Mouse (Mus musculus): ENCODE results near the gene Npsr1. TPM values are rescaled to one million over a fixed set of nuclear protein-coding genes. Genes with fewer than 3 reads are reported as not detected.

Gene Npsr1
- polyA plus RNA-seq, 1 experiment from 2014 or later, result not detected

- Histone ChIP-seq H3K27me3 (ENCODE audit: control insufficient read depth, insufficient read depth, low read depth, low read length) (no peaks in the 10 kb centered on the region), H3K4me3 (ENCODE audit: low read depth, low read length) (no peak overlapping the region), H3K9ac (ENCODE audit: low read depth, low read length) (no peak overlapping the region), H3K4me2 (ENCODE audit: low read depth, low read length) (no peak overlapping the region), H3K36me3 (ENCODE audit: control insufficient read depth, insufficient read depth) (no peaks in the 10 kb centered on the region), H3K4me1 (ENCODE audit: control insufficient read depth, low read depth, low read length) (no peaks in the 10 kb centered on the region), H3K27ac (ENCODE audit: low read length) (no peak overlapping the region), H3K9me3 (replicated peaks; ENCODE audit: control insufficient read depth, low read length) (no peaks in the 10 kb centered on the region)
- no peak for ATAC-seq (ENCODE audit: low read depth)
These were observed 38.6 kb downstream of the Npsr1 start for GRCm38 (mm10) chr9:24136354-24136753.

DNA sequence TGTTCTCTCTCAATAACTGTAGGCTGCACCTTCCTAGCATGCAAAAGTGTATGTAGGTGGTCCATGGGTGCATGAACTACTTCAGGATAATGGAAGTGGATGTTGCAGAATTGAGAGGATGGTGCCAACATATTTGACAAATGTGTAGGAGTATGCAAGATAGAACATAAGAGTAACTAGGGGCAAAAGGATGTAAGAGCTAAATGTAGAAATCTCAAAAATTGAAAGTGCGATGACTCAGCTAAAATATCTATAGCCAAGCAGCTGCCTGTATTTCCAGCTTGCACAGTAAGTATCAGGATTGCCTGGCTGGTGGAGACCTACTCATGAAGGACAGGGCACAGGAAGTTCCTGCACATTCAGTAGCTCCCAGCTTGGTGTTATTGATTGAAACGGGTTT, 46.5 kb downstream of the Npsr1 start:
- H3K9me3 ChIP-seq (replicated peaks; ENCODE audit: control insufficient read depth, low read length), result no peaks in the 10 kb centered on the region
- H3K4me1 ChIP-seq (ENCODE audit: control insufficient read depth, low read depth, low read length), result no peaks in the 10 kb centered on the region
- H3K36me3 ChIP-seq (ENCODE audit: control insufficient read depth, insufficient read depth), result no peaks in the 10 kb centered on the region
- H3K27ac ChIP-seq (ENCODE audit: low read length), result no peak overlapping the region
- no peak overlapping the region for H3K4me3 ChIP-seq (ENCODE audit: low read depth, low read length)
- WGBS (ENCODE audit: insufficient replicate concordance), result 52% methylated on average over 2 of the region's 2 CpGs
- no peak overlapping the region for H3K9ac ChIP-seq (ENCODE audit: low read depth, low read length)
- ATAC-seq (ENCODE audit: low read depth), result no peak
- no peak overlapping the region for H3K4me2 ChIP-seq (ENCODE audit: low read depth, low read length)
- no peaks in the 10 kb centered on the region for H3K27me3 ChIP-seq (ENCODE audit: control insufficient read depth, insufficient read depth, low read depth, low read length)

GRCm38 (mm10) chr9:24157208-24157607, 59.4 kb downstream of the Npsr1 start:
- ATAC-seq (ENCODE audit: low read depth), result no peak
- 39% methylated on average over 1 of the region's 1 CpGs for WGBS (ENCODE audit: insufficient replicate concordance)
- Histone ChIP-seq H3K4me1 (ENCODE audit: control insufficient read depth, low read depth, low read length) (no peaks in the 10 kb centered on the region), H3K4me3 (ENCODE audit: low read depth, low read length) (no peak overlapping the region), H3K27ac (ENCODE audit: low read length) (no peak overlapping the region), H3K4me2 (ENCODE audit: low read depth, low read length) (no peak overlapping the region), H3K9ac (ENCODE audit: low read depth, low read length) (no peak overlapping the region), H3K27me3 (ENCODE audit: control insufficient read depth, insufficient read depth, low read depth, low read length) (no peaks in the 10 kb centered on the region), H3K36me3 (ENCODE audit: control insufficient read depth, insufficient read depth) (no peaks in the 10 kb centered on the region), H3K9me3 (replicated peaks; ENCODE audit: control insufficient read depth, low read length) (no peaks in the 10 kb centered on the region)

GRCm38 (mm10) chr9:24160409-24160808, 62.6 kb downstream of the Npsr1 start:
- no peaks in the 10 kb centered on the region for H3K36me3 ChIP-seq (ENCODE audit: control insufficient read depth, insufficient read depth)
- WGBS (ENCODE audit: insufficient replicate concordance), result 33% methylated on average over 1 of the region's 1 CpGs
- ATAC-seq (ENCODE audit: low read depth), result no peak

DNA sequence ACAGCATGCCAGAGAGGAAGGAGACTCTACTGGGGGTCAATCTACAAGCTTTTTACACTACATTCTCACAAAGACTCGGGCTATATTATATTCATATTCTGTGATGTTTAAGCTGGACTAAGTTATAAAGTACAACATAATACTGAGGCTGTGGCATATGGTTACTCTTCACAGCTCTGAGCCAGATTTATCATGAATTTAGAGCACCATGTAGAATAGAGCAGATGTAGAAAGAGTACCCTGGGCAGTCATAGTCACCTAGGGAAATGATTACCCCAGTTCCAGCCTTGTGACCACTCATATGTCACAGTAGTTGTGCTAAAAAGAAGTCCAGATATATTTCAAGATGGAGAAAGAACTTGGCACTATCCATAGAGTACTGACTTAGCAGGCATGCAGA, 70.7 kb downstream of the Npsr1 start:
- no peaks in the 10 kb centered on the region for H3K9me3 ChIP-seq (replicated peaks; ENCODE audit: control insufficient read depth, low read length)
- H3K9ac ChIP-seq (ENCODE audit: low read depth, low read length), result no peak overlapping the region
- no peak overlapping the region for H3K4me2 ChIP-seq (ENCODE audit: low read depth, low read length)
- H3K4me1 ChIP-seq (ENCODE audit: control insufficient read depth, low read depth, low read length), result no peaks in the 10 kb centered on the region
- WGBS (ENCODE audit: insufficient replicate concordance), result 50% methylated on average over 1 of the region's 1 CpGs
- H3K36me3 ChIP-seq (ENCODE audit: control insufficient read depth, insufficient read depth), result no peaks in the 10 kb centered on the region
- no peaks in the 10 kb centered on the region for H3K27me3 ChIP-seq (ENCODE audit: control insufficient read depth, insufficient read depth, low read depth, low read length)
- no peak overlapping the region for H3K27ac ChIP-seq (ENCODE audit: low read length)
- no peak for ATAC-seq (ENCODE audit: low read depth)
- no peak overlapping the region for H3K4me3 ChIP-seq (ENCODE audit: low read depth, low read length)

More at GRCm38 (mm10) chr9:24160409-24160808, 62.6 kb downstream of the Npsr1 start:
- Histone ChIP-seq H3K27ac (ENCODE audit: low read length) (no peak overlapping the region), H3K4me2 (ENCODE audit: low read depth, low read length) (no peak overlapping the region), H3K4me3 (ENCODE audit: low read depth, low read length) (no peak overlapping the region), H3K9ac (ENCODE audit: low read depth, low read length) (no peak overlapping the region), H3K4me1 (ENCODE audit: control insufficient read depth, low read depth, low read length) (no peaks in the 10 kb centered on the region), H3K9me3 (replicated peaks; ENCODE audit: control insufficient read depth, low read length) (no peaks in the 10 kb centered on the region), H3K27me3 (ENCODE audit: control insufficient read depth, insufficient read depth, low read depth, low read length) (no peaks in the 10 kb centered on the region)

DNA sequence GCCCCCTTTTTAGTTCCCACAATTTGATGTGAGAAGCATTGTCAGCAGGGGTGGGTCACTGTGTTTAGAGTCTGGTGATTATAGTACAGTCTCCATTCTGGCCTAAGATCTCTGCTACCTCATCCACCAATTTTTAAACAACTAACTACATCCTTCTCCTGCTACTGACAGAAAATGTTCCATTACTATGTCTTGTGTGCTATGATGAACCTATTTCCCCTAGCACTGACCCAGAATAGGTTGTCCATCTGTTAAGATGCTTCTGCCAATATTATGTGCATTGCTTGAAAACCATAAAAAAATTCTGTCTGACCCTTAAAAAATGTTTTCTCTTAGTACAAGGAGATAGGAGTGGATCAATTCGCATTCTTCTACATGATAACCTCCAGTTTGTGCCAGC, 72.9 kb downstream of the Npsr1 start:
- H3K4me3 ChIP-seq (ENCODE audit: low read depth, low read length), result no peak overlapping the region
- H3K4me1 ChIP-seq (ENCODE audit: control insufficient read depth, low read depth, low read length), result no peaks in the 10 kb centered on the region
- H3K9me3 ChIP-seq (replicated peaks; ENCODE audit: control insufficient read depth, low read length), result no peaks in the 10 kb centered on the region
- H3K36me3 ChIP-seq (ENCODE audit: control insufficient read depth, insufficient read depth), result no peaks in the 10 kb centered on the region
- ATAC-seq (ENCODE audit: low read depth), result no peak
- no peak overlapping the region for H3K9ac ChIP-seq (ENCODE audit: low read depth, low read length)
- no peaks in the 10 kb centered on the region for H3K27me3 ChIP-seq (ENCODE audit: control insufficient read depth, insufficient read depth, low read depth, low read length)
- H3K4me2 ChIP-seq (ENCODE audit: low read depth, low read length), result no peak overlapping the region
- WGBS (ENCODE audit: insufficient replicate concordance), result 58% methylated on average over 1 of the region's 1 CpGs
- no peak overlapping the region for H3K27ac ChIP-seq (ENCODE audit: low read length)

DNA sequence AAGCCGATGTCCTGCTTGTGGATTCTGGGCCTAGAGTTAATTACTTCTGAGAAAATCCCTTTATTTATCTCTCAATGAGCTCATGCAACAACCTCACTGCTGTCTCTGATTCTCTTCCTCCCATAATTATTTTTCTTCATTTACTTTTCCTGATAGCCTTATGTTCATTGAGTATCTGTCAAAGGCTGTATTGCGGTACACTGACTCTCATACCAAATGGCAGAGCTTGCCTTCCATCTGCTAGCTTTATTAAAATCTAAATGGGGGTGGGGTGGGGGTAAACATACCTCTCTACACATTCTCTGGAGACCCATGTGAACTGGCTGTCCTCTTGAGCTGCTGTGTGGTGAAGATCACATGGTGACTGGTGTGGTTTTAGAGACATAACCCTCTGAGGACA, 80.9 kb downstream of the Npsr1 start:
- H3K4me1 ChIP-seq (ENCODE audit: control insufficient read depth, low read depth, low read length), result no peaks in the 10 kb centered on the region
- H3K4me3 ChIP-seq (ENCODE audit: low read depth, low read length), result no peak overlapping the region
- no peak for ATAC-seq (ENCODE audit: low read depth)
- no peak overlapping the region for H3K27ac ChIP-seq (ENCODE audit: low read length)
- no peaks in the 10 kb centered on the region for H3K27me3 ChIP-seq (ENCODE audit: control insufficient read depth, insufficient read depth, low read depth, low read length)
- no peak overlapping the region for H3K9ac ChIP-seq (ENCODE audit: low read depth, low read length)
- no peaks in the 10 kb centered on the region for H3K9me3 ChIP-seq (replicated peaks; ENCODE audit: control insufficient read depth, low read length)
- no peaks in the 10 kb centered on the region for H3K36me3 ChIP-seq (ENCODE audit: control insufficient read depth, insufficient read depth)
- 77% methylated on average over 2 of the region's 2 CpGs for WGBS (ENCODE audit: insufficient replicate concordance)
- H3K4me2 ChIP-seq (ENCODE audit: low read depth, low read length), result no peak overlapping the region

DNA sequence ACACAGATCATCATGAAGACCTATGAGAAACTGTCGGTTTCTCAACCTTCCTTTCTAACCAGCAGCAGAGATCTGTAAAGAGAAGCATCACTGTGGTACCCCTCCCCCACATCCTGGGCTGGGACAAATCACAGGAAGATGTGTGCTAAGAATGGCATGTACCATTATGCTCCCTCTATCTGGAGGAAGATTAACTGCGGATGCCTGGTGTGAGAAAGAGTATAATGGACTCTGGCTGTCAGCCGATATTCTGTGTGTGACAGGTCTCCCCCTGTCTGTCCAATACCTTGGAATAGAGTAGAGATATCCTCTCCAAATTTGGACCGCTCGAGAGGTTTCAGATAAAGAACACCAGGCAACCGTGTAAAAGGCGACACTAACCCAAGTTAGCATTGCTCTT, 83.1 kb downstream of the Npsr1 start:
- ATAC-seq (ENCODE audit: low read depth), result no peak
- Histone ChIP-seq H3K36me3 (ENCODE audit: control insufficient read depth, insufficient read depth) (no peaks in the 10 kb centered on the region), H3K4me2 (ENCODE audit: low read depth, low read length) (no peak overlapping the region), H3K27me3 (ENCODE audit: control insufficient read depth, insufficient read depth, low read depth, low read length) (no peaks in the 10 kb centered on the region), H3K4me3 (ENCODE audit: low read depth, low read length) (no peak overlapping the region), H3K4me1 (ENCODE audit: control insufficient read depth, low read depth, low read length) (no peaks in the 10 kb centered on the region), H3K9ac (ENCODE audit: low read depth, low read length) (no peak overlapping the region), H3K27ac (ENCODE audit: low read length) (no peak overlapping the region), H3K9me3 (replicated peaks; ENCODE audit: control insufficient read depth, low read length) (no peaks in the 10 kb centered on the region)
- WGBS (ENCODE audit: insufficient replicate concordance), result 46% methylated on average over 7 of the region's 7 CpGs

GRCm38 (mm10) chr9:24186289-24186688, 88.5 kb downstream of the Npsr1 start:
- H3K9me3 ChIP-seq (replicated peaks; ENCODE audit: control insufficient read depth, low read length), result no peaks in the 10 kb centered on the region
- no peaks in the 10 kb centered on the region for H3K4me1 ChIP-seq (ENCODE audit: control insufficient read depth, low read depth, low read length)
- no peak overlapping the region for H3K27ac ChIP-seq (ENCODE audit: low read length)
- H3K27me3 ChIP-seq (ENCODE audit: control insufficient read depth, insufficient read depth, low read depth, low read length), result no peaks in the 10 kb centered on the region
- no peak overlapping the region for H3K9ac ChIP-seq (ENCODE audit: low read depth, low read length)
- no peaks in the 10 kb centered on the region for H3K36me3 ChIP-seq (ENCODE audit: control insufficient read depth, insufficient read depth)
- H3K4me3 ChIP-seq (ENCODE audit: low read depth, low read length), result no peak overlapping the region
- no peak overlapping the region for H3K4me2 ChIP-seq (ENCODE audit: low read depth, low read length)
- WGBS (ENCODE audit: insufficient replicate concordance), result 55% methylated on average over 5 of the region's 5 CpGs
- ATAC-seq (ENCODE audit: low read depth), result no peak
